Mouse (Mus musculus) intestine, postnatal 0 days (tissue): Measurements from ENCODE around the gene Coro2b. TPM values are rescaled to one million over a fixed set of nuclear protein-coding genes. Genes with fewer than 3 reads are reported as not detected.

Experiments used
- ATAC-seq: fragments of 200-750 bp; cut with Nextera tagmentation; 2 replicates; pipeline ENCODE4 v1.8.0; 2017; ENCODE audit warnings: mild to moderate bottlenecking, moderate TSS enrichment, moderate library complexity
- H3K27ac ChIP-seq: fragments of 300-500 bp; sonication (generic); 2 replicates; pipeline ENCODE4 v1.5.1; 2014; ENCODE audit warnings: mild to moderate bottlenecking, low read depth, low read length, moderate library complexity
- H3K27me3 ChIP-seq: fragments of 300-500 bp; sonication (generic); replicated peaks from 2 replicates; pipeline ENCODE4 v1.6.1; 2014; ENCODE audit warnings: low read length, mixed read lengths; ENCODE audit not compliant: control insufficient read depth, insufficient read depth
- H3K36me3 ChIP-seq: fragments of 300-500 bp; sonication (generic); 2 replicates; pipeline ENCODE4 v1.6.1; 2014; ENCODE audit warnings: mild to moderate bottlenecking, moderate library complexity; ENCODE audit not compliant: control insufficient read depth, insufficient read depth
- H3K4me1 ChIP-seq: fragments of 300-500 bp; sonication (generic); replicated peaks from 2 replicates; pipeline ENCODE4 v1.6.1; 2014; ENCODE audit warnings: antibody characterized with exemption, low read length, mixed read lengths; ENCODE audit not compliant: control insufficient read depth, insufficient read depth
- H3K4me2 ChIP-seq: fragments of 300-500 bp; sonication (generic); replicated peaks from 2 replicates; pipeline ENCODE4 v1.6.1; 2014; ENCODE audit warnings: low read depth, mild to moderate bottlenecking, moderate library complexity
- H3K4me3 ChIP-seq: fragments of 300-500 bp; sonication (generic); 2 replicates; pipeline ENCODE4 v1.5.1; 2014; ENCODE audit warnings: low read depth, low read length
- H3K9ac ChIP-seq: fragments of 300-500 bp; sonication (generic); 2 replicates; pipeline ENCODE4 v1.6.1; 2014; ENCODE audit warnings: mild to moderate bottlenecking, low read depth, low read length
- H3K9me3 ChIP-seq: fragments of 300-500 bp; sonication (generic); 2 replicates; pipeline ENCODE4 v1.6.1; 2016; ENCODE audit warnings: mixed run types; ENCODE audit not compliant: control insufficient read depth
- CTCF ChIP-seq: sonication (generic); IDR thresholded peaks from 2 replicates; pipeline ENCODE4 v1.5.1; 2016; ENCODE audit warnings: low read depth, mild to moderate bottlenecking, control low read depth, antibody characterized with exemption, moderate library complexity
- WGBS: fragments of 180-500 bp; shearing (Covaris S2); extraction: QIAGEN DNeasy Blood & Tissue Kit; methylation state at CpG from one replicate; pipeline ENCODE4 v1.1.7; 2014; 5-methylcytosine and 5-hydroxymethylcytosine counted together
- polyA plus RNA-seq: library from polyadenylated mRNA; unstranded; fragments of >200 nt; fragmentation: Nextera tagmentation; extraction: Ambion mirVana; gene quantifications from 2 replicates; pipeline ENCODE4 v1.2.1, GENCODE M21; 2015

Coro2b gene
- polyA plus RNA-seq, 1 experiment from 2014 or later = 2.9 TPM

DNA sequence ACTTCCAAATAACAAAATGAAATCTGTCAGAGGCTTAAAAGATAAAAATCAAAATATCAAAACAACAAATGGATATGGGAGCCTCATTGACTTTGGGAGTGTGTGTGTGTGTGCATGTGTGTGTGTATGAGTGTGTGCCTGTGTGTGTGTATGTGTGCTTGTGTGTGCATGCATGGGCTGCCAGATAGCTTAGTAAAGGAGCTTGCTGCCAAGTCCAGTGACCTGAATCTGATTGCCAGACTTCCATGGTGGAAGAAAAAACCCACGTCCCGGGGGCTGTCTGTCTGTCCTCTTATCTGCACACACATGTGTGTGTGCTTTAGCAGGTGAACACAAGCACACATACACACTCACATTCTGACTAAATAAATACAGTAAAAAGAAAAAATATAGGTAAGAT lies 143.3 kb downstream of the Coro2b start:
- 74% methylated on average over 2 of the region's 2 CpGs for WGBS
- no peak overlapping the region for H3K4me3 ChIP-seq

GRCm38 (mm10) chr9:62389735-62390134 lies 147.1 kb downstream of the Coro2b start:
- Histone ChIP-seq H3K4me1 (no peaks in the 10 kb centered on the region), H3K9me3 (no peaks in the 10 kb centered on the region), H3K36me3 (no peaks in the 10 kb centered on the region), H3K9ac (no peak overlapping the region), H3K27ac (no peak overlapping the region), H3K27me3 (no peaks in the 10 kb centered on the region), H3K4me2 (no peak overlapping the region), H3K4me3 (no peak overlapping the region)
- no peak for TF ChIP-seq CTCF
- ATAC-seq = no peak
- 67% methylated on average over 9 of the region's 9 CpGs for WGBS

More for the DNA sequence above, 143.3 kb downstream of the Coro2b start:
- no peak for TF ChIP-seq CTCF
- Histone ChIP-seq H3K27me3 (no peaks in the 10 kb centered on the region), H3K9me3 (no peaks in the 10 kb centered on the region), H3K4me2 (no peak overlapping the region), H3K27ac (no peak overlapping the region), H3K36me3 (no peaks in the 10 kb centered on the region), H3K4me1 (no peaks in the 10 kb centered on the region), H3K9ac (no peak overlapping the region)
- no peak for ATAC-seq

GRCm38 (mm10) chr9:62385727-62386518 lies 150.9 kb downstream of the Coro2b start:
- ATAC-seq = no peak
- Histone ChIP-seq H3K4me3 (no peak overlapping the region), H3K27me3 (no peaks in the 10 kb centered on the region), H3K4me1 (no peaks in the 10 kb centered on the region), H3K9me3 (no peaks in the 10 kb centered on the region), H3K9ac (no peak overlapping the region), H3K4me2 (no peak overlapping the region), H3K27ac (no peak overlapping the region), H3K36me3 (no peaks in the 10 kb centered on the region)
- WGBS = 75% methylated on average over 4 of the region's 4 CpGs
- TF ChIP-seq CTCF = no peak

- ATAC-seq = no peak
- H3K27ac ChIP-seq = no peak overlapping the region
- H3K36me3 ChIP-seq = peaks cover under 1% of the 10 kb centered on the region; the same call in 1 of the 2 replicates
- no peak overlapping the region for H3K9ac ChIP-seq
- no peak overlapping the region for H3K4me2 ChIP-seq
- H3K9me3 ChIP-seq = no peaks in the 10 kb centered on the region
- H3K27me3 ChIP-seq = no peaks in the 10 kb centered on the region
- no peaks in the 10 kb centered on the region for H3K4me1 ChIP-seq
- no peak for TF ChIP-seq CTCF
- 70% methylated on average over 6 of the region's 6 CpGs for WGBS
- no peak overlapping the region for H3K4me3 ChIP-seq
Measured at GRCm38 (mm10) chr9:62385062-62385461, 151.8 kb downstream of the Coro2b start.

GRCm38 (mm10) chr9:62382519-62383084 lies 154.2 kb downstream of the Coro2b start:
- Histone ChIP-seq H3K4me1 (no peaks in the 10 kb centered on the region), H3K4me3 (no peak overlapping the region), H3K9ac (no peak overlapping the region), H3K4me2 (no peak overlapping the region), H3K36me3 (peaks cover 6% of the 10 kb centered on the region; the same call in 1 of the 2 replicates), H3K27ac (no peak overlapping the region), H3K9me3 (no peaks in the 10 kb centered on the region), H3K27me3 (no peaks in the 10 kb centered on the region)
- 78% methylated on average over 10 of the region's 10 CpGs for WGBS
- no peak for ATAC-seq
- TF ChIP-seq CTCF = no peak

DNA sequence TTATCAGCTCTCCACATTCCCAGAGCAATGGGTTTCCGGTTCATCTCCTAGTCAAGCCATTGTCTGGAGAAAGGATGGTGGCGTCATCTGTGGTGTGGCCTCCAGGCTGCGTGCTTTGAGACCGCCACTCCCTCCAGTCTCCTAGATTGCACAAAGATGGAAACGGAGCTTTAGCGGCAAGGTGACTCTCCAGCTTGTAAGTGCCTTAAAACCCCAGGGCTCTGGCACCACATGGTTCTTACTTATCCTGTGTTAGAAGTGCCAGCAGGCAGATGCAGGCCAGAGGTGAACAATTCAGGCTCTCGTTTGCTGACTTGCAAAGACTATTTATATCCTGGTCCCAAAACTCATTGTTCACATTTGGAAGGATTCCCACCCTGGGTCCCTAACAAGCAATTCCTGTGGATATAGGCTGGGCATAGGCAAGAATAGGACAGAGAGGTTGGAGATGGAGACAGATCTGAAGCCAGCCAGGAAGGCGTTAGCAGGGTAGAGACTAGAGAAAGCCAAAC lies 155.4 kb downstream of the Coro2b start:
- H3K36me3 ChIP-seq = peaks cover 17% of the 10 kb centered on the region
- no peak overlapping the region for H3K9ac ChIP-seq
- H3K4me2 ChIP-seq = no peak overlapping the region
- H3K27me3 ChIP-seq = no peaks in the 10 kb centered on the region
- 0 out of 2 replicates have a peak overlapping the region, but pooled peaks have one; percentile 28 for H3K27ac ChIP-seq
- H3K4me1 ChIP-seq = no peaks in the 10 kb centered on the region
- no peak overlapping the region for H3K4me3 ChIP-seq
- no peak for TF ChIP-seq CTCF
- peak; percentile 60; the same call in 1 of the 2 replicates for ATAC-seq
- 44% methylated on average over 8 of the region's 8 CpGs for WGBS
- H3K9me3 ChIP-seq = no peaks in the 10 kb centered on the region
